Mouse (Mus musculus) megakaryocyte, embryonic 14.5 days (primary cell): ENCODE measurements around the gene Ppp2r5d.

Source experiments
- FLI1 ChIP-seq: IDR thresholded peaks from 2 replicates; pipeline ENCODE4 v1.6.1; 2012; ENCODE audit warnings: low read length, inconsistent platforms, mixed read lengths
- GATA1 ChIP-seq: IDR thresholded peaks from 3 replicates; pipeline ENCODE4 v1.6.1; 2012; ENCODE audit warnings: mixed read lengths, low read length, inconsistent platforms, borderline replicate concordance

GRCm38 (mm10) chr17:46642060-46642459 is 62.9 kb downstream of the Ppp2r5d start:
- no peak for TF ChIP-seq GATA1
- no peak for TF ChIP-seq FLI1
